Mouse (Mus musculus): ENCODE measurements around the gene Tubb2a. TPM values are rescaled to one million over a fixed set of nuclear protein-coding genes. Genes with fewer than 3 reads are reported as not detected.

Gene Tubb2a
- total RNA-seq (2014; fragmentation: Nextera tagmentation) (18.2 and 19.1 TPM in 2 replicates), total RNA-seq (2017) (19.0 and 21.9 TPM in 2 replicates)

- ATAC-seq (replicated peaks; ENCODE audit: low FRiP score, low TSS enrichment, poor library complexity, severe bottlenecking): peak; percentile 88
These were observed at the start of gene Tubb2a for GRCm38 (mm10) chr13:34077492-34078271. Gene Tubb2a, minus strand, starts transcription at chr13:34078007.

GRCm38 (mm10) chr13:34125711-34126110, 47.9 kb upstream of the Tubb2a start:
- no peak for ATAC-seq (replicated peaks; ENCODE audit: low FRiP score, low TSS enrichment, poor library complexity, severe bottlenecking)

GRCm38 (mm10) chr13:34120536-34120935, 42.7 kb upstream of the Tubb2a start:
- ATAC-seq (replicated peaks; ENCODE audit: low FRiP score, low TSS enrichment, poor library complexity, severe bottlenecking): no peak

GRCm38 (mm10) chr13:34119406-34119805, 41.6 kb upstream of the Tubb2a start:
- peak; percentile 38; the same call in 1 of the 2 replicates for ATAC-seq (replicated peaks; ENCODE audit: low FRiP score, low TSS enrichment, poor library complexity, severe bottlenecking)

GRCm38 (mm10) chr13:34118816-34119215, 41.0 kb upstream of the Tubb2a start:
- peak; percentile 73 for ATAC-seq (replicated peaks; ENCODE audit: low FRiP score, low TSS enrichment, poor library complexity, severe bottlenecking)

- ATAC-seq (replicated peaks; ENCODE audit: low FRiP score, low TSS enrichment, poor library complexity, severe bottlenecking): peak; percentile 15; the same call in 1 of the 2 replicates
These were observed 38.7 kb upstream of the Tubb2a start for GRCm38 (mm10) chr13:34116508-34116907.

- no peak for ATAC-seq (replicated peaks; ENCODE audit: low FRiP score, low TSS enrichment, poor library complexity, severe bottlenecking)
These were observed 36.8 kb upstream of the Tubb2a start for GRCm38 (mm10) chr13:34114654-34115053.

GRCm38 (mm10) chr13:34113086-34113485, 35.3 kb upstream of the Tubb2a start:
- no peak for ATAC-seq (replicated peaks; ENCODE audit: low FRiP score, low TSS enrichment, poor library complexity, severe bottlenecking)

GRCm38 (mm10) chr13:34112369-34113081, 34.7 kb upstream of the Tubb2a start:
- ATAC-seq (replicated peaks; ENCODE audit: low FRiP score, low TSS enrichment, poor library complexity, severe bottlenecking): no peak

- no peak for ATAC-seq (replicated peaks; ENCODE audit: low FRiP score, low TSS enrichment, poor library complexity, severe bottlenecking)
These were observed 34.1 kb upstream of the Tubb2a start for GRCm38 (mm10) chr13:34111878-34112277.

GRCm38 (mm10) chr13:34111019-34111418, 33.2 kb upstream of the Tubb2a start:
- no peak for ATAC-seq (replicated peaks; ENCODE audit: low FRiP score, low TSS enrichment, poor library complexity, severe bottlenecking)

- ATAC-seq (replicated peaks; ENCODE audit: low FRiP score, low TSS enrichment, poor library complexity, severe bottlenecking): no peak
These were observed 31.9 kb upstream of the Tubb2a start for GRCm38 (mm10) chr13:34109677-34110058.

GRCm38 (mm10) chr13:34109035-34109676, 31.3 kb upstream of the Tubb2a start:
- no peak for ATAC-seq (replicated peaks; ENCODE audit: low FRiP score, low TSS enrichment, poor library complexity, severe bottlenecking)

- ATAC-seq (replicated peaks; ENCODE audit: low FRiP score, low TSS enrichment, poor library complexity, severe bottlenecking): no peak
These were observed 29.2 kb upstream of the Tubb2a start for GRCm38 (mm10) chr13:34106999-34107398.

- ATAC-seq (replicated peaks; ENCODE audit: low FRiP score, low TSS enrichment, poor library complexity, severe bottlenecking): no peak
These were observed 28.4 kb upstream of the Tubb2a start for GRCm38 (mm10) chr13:34106256-34106655.

- ATAC-seq (replicated peaks; ENCODE audit: low FRiP score, low TSS enrichment, poor library complexity, severe bottlenecking): no peak
These were observed 27.6 kb upstream of the Tubb2a start for GRCm38 (mm10) chr13:34105364-34105763.

- ATAC-seq (replicated peaks; ENCODE audit: low FRiP score, low TSS enrichment, poor library complexity, severe bottlenecking): peak; percentile 34
These were observed 24.1 kb upstream of the Tubb2a start for GRCm38 (mm10) chr13:34101908-34102307.

- ATAC-seq (replicated peaks; ENCODE audit: low FRiP score, low TSS enrichment, poor library complexity, severe bottlenecking): peak; percentile 80
These were observed 23.4 kb upstream of the Tubb2a start for GRCm38 (mm10) chr13:34101247-34101646.

- peak; percentile 93 for ATAC-seq (replicated peaks; ENCODE audit: low FRiP score, low TSS enrichment, poor library complexity, severe bottlenecking)
These were observed 22.9 kb upstream of the Tubb2a start for GRCm38 (mm10) chr13:34100733-34101132.

- ATAC-seq (replicated peaks; ENCODE audit: low FRiP score, low TSS enrichment, poor library complexity, severe bottlenecking): no peak
These were observed 19.3 kb upstream of the Tubb2a start for GRCm38 (mm10) chr13:34097086-34097485.
